Mouse (Mus musculus): Measurements from ENCODE around the gene Hoxd4. TPM values are rescaled to one million over a fixed set of nuclear protein-coding genes. Genes with fewer than 3 reads are reported as not detected.

Gene Hoxd4
- total and polyA plus RNA-seq, 3 experiments = 2.6 to 10.8 (median 4.7) TPM

- Histone ChIP-seq H3K36me3 (replicated peaks) (no peaks in the 10 kb centered on the region), H3K4me1 (ENCODE audit: insufficient read depth, low read depth, low read length) (no peaks in the 10 kb centered on the region), H3K4me3 (ENCODE audit: low read depth, low read length) (no peak overlapping the region), H3K9me3 (replicated peaks) (peaks cover 9% of the 10 kb centered on the region), H3K27me3 (ENCODE audit: insufficient read depth, low read length) (peaks cover 41% of the 10 kb centered on the region)
- ATAC-seq (ENCODE audit: extremely low read depth, insufficient number of reproducible peaks, low FRiP score, poor library complexity, severe bottlenecking) (no peak), DNase-seq (ENCODE audit: low spot score) (no peak)
- TF ChIP-seq GATA1 (IDR thresholded peaks at IDR 0.05; ENCODE audit: borderline replicate concordance, low read length) (no peak), CTCF (IDR thresholded peaks at IDR 0.05; ENCODE audit: low read depth, low read length) (peak; percentile 7; the same call in 1 of the 2 replicates)
These were observed 17.7 kb upstream of the Hoxd4 start for GRCm38 (mm10) chr2:74694066-74694465.

- TF ChIP-seq TAL1 (conservative IDR thresholded peaks at IDR 0.05; ENCODE audit: low read depth, low read length) = no peak
- TF ChIP-seq CTCF (IDR thresholded peaks at IDR 0.05; ENCODE audit: low read depth, low read length) = no peak
- TF ChIP-seq GATA2 (IDR thresholded peaks at IDR 0.05; ENCODE audit: borderline replicate concordance, low read depth, low read length) = no peak
- no peak for TF ChIP-seq POLR2AphosphoS5 (IDR thresholded peaks at IDR 0.05; ENCODE audit: insufficient replicate concordance, low read depth, low read length)
- TF ChIP-seq GATA1 (IDR thresholded peaks at IDR 0.05; ENCODE audit: borderline replicate concordance, low read length) = no peak
- Histone ChIP-seq H3K4me1 (ENCODE audit: insufficient read depth, low read depth, low read length) (no peaks in the 10 kb centered on the region), H3K27me3 (ENCODE audit: insufficient read depth, low read length) (peaks cover 36% of the 10 kb centered on the region), H3K36me3 (replicated peaks) (no peaks in the 10 kb centered on the region), H3K4me3 (ENCODE audit: low read depth, low read length) (no peak overlapping the region), H3K9me3 (replicated peaks) (peaks cover 9% of the 10 kb centered on the region)
- ATAC-seq (ENCODE audit: extremely low read depth, insufficient number of reproducible peaks, low FRiP score, poor library complexity, severe bottlenecking) (no peak), DNase-seq (ENCODE audit: low spot score) (no peak)
These were observed 16.3 kb upstream of the Hoxd4 start for GRCm38 (mm10) chr2:74695383-74695782.

- DNase-seq (ENCODE audit: low spot score) = no peak
- ATAC-seq (ENCODE audit: extremely low read depth, insufficient number of reproducible peaks, low FRiP score, poor library complexity, severe bottlenecking) = no peak
- Histone ChIP-seq H3K4me3 (ENCODE audit: low read depth, low read length) (no peak overlapping the region), H3K36me3 (replicated peaks) (no peaks in the 10 kb centered on the region), H3K4me1 (ENCODE audit: insufficient read depth, low read depth, low read length) (no peaks in the 10 kb centered on the region), H3K9me3 (replicated peaks) (peaks cover 9% of the 10 kb centered on the region), H3K27me3 (ENCODE audit: insufficient read depth, low read length) (peaks cover 41% of the 10 kb centered on the region)
- TF ChIP-seq POLR2AphosphoS5 (IDR thresholded peaks at IDR 0.05; ENCODE audit: insufficient replicate concordance, low read depth, low read length) = no peak
- no peak for TF ChIP-seq TAL1 (conservative IDR thresholded peaks at IDR 0.05; ENCODE audit: low read depth, low read length)
- TF ChIP-seq CTCF (IDR thresholded peaks at IDR 0.05; ENCODE audit: low read depth, low read length) = no peak
- TF ChIP-seq GATA1 (IDR thresholded peaks at IDR 0.05; ENCODE audit: borderline replicate concordance, low read length) = no peak
- TF ChIP-seq GATA2 (IDR thresholded peaks at IDR 0.05; ENCODE audit: borderline replicate concordance, low read depth, low read length) = no peak
These were observed 15.8 kb upstream of the Hoxd4 start for GRCm38 (mm10) chr2:74695813-74696430.

- TF ChIP-seq POLR2AphosphoS5 (IDR thresholded peaks at IDR 0.05; ENCODE audit: insufficient replicate concordance, low read depth, low read length) (no peak), GATA2 (IDR thresholded peaks at IDR 0.05; ENCODE audit: borderline replicate concordance, low read depth, low read length) (no peak), TAL1 (conservative IDR thresholded peaks at IDR 0.05; ENCODE audit: low read depth, low read length) (no peak), GATA1 (IDR thresholded peaks at IDR 0.05; ENCODE audit: borderline replicate concordance, low read length) (no peak), CTCF (IDR thresholded peaks at IDR 0.05; ENCODE audit: low read depth, low read length) (no peak)
- Histone ChIP-seq H3K4me3 (ENCODE audit: low read depth, low read length) (no peak overlapping the region), H3K27me3 (ENCODE audit: insufficient read depth, low read length) (peaks cover 33% of the 10 kb centered on the region), H3K9me3 (replicated peaks) (peaks cover 9% of the 10 kb centered on the region), H3K4me1 (ENCODE audit: insufficient read depth, low read depth, low read length) (no peaks in the 10 kb centered on the region), H3K36me3 (replicated peaks) (no peaks in the 10 kb centered on the region)
- ATAC-seq (ENCODE audit: extremely low read depth, insufficient number of reproducible peaks, low FRiP score, poor library complexity, severe bottlenecking) = no peak
- no peak for DNase-seq (ENCODE audit: low spot score)
These were observed 15.0 kb upstream of the Hoxd4 start for GRCm38 (mm10) chr2:74696442-74697335.

- Histone ChIP-seq H3K4me3 (ENCODE audit: low read depth, low read length) (no peak within 1 kb of the TSS; the same call in 1 of the 2 replicates), H3K4me1 (ENCODE audit: insufficient read depth, low read depth, low read length) (no peaks in the 10 kb centered on the region), H3K27me3 (ENCODE audit: insufficient read depth, low read length) (peaks cover 24% of the 10 kb centered on the region), H3K36me3 (replicated peaks) (no peaks in the 10 kb centered on the region), H3K9me3 (replicated peaks) (peaks cover 9% of the 10 kb centered on the region)
- ATAC-seq (ENCODE audit: extremely low read depth, insufficient number of reproducible peaks, low FRiP score, poor library complexity, severe bottlenecking) (no peak), DNase-seq (ENCODE audit: low spot score) (no peak)
- TF ChIP-seq GATA2 (IDR thresholded peaks at IDR 0.05; ENCODE audit: borderline replicate concordance, low read depth, low read length) (no peak), GATA1 (IDR thresholded peaks at IDR 0.05; ENCODE audit: borderline replicate concordance, low read length) (no peak), CTCF (IDR thresholded peaks at IDR 0.05; ENCODE audit: low read depth, low read length) (no peak), TAL1 (conservative IDR thresholded peaks at IDR 0.05; ENCODE audit: low read depth, low read length) (no peak), POLR2AphosphoS5 (IDR thresholded peaks at IDR 0.05; ENCODE audit: insufficient replicate concordance, low read depth, low read length) (no peak)
These were observed 14.1 kb upstream of the Hoxd4 start, which contains the start of gene Hoxd9 for GRCm38 (mm10) chr2:74697567-74698121. Hoxd9 (plus strand) TSS chr2:74697727.
